Mouse (Mus musculus) urinary bladder, postnatal 4 days (tissue): ENCODE measurements around the gene Fam20c.

Source experiments
- DNase-seq, 2 experiments: peaks; one replicate each; pipeline ENCODE4 v3.0.0; 2021 to 2022; ENCODE audit warnings: low spot score in 2 of 2

Gene Fam20c

DNA sequence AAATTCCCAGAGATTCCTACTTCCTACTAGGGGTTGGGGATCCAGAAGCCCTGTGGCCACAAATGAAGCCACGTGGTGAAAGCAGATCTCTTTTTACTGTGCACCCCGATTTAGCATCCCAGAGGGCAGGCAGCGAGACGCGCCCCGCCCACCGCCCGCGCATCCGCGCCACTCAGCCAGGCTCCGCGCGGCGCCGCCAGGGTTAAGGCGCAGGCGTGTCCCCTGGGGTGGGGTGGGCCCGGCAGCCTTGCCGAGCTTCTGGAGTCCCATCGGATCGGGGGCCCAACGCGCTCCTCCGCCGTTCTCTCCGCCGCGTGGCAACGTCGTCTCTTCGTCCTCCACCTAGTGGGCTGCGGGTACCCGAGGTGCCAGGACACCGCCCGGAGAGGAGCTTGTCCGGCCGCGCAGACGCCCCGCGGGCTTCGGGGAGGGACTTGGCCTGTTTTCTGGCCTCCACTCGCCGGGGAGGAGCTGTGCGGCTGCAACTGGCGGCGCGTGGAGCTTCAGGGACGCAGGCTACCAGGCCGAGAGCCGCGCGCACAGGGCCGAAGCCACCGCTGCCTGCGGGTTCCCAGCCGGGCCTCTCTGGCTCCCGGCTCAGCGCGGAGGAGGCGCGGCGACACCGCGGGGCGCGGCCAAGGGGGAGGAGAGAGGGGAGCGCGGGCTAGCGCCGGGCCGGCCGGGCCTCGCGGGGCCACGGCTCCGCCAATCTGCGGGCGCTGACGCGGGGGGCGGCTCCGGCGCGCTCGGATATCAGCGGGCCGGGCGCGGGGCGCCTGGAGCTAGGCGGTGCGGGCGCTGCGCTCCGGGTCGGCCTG, at the start of gene Fam20c:
Gene Fam20c (plus strand): TSS at position 212 of the 818 bp plus-strand sequence.
- peak; percentile 83 to 84 for DNase-seq

DNA sequence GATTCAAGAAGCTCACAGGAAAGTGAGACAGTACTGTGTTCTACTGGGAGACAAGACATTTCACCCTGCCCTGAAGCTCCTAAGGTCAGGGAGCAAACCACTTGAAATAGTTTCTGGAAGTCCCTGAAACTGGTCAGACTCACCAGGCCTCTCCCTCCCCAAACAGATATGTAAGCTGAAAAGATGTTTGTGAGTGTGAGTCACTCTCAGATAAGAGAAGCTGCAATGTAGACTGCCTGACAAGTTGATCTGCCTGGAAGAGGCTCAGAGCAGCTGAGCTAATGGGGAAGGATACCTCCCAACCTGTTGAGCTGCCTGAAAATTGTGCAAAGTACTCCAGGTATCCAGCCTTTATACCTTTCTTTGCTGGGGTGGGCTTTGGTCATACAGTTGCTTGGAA, 46.9 kb upstream of the Fam20c start:
- DNase-seq: no peak

DNA sequence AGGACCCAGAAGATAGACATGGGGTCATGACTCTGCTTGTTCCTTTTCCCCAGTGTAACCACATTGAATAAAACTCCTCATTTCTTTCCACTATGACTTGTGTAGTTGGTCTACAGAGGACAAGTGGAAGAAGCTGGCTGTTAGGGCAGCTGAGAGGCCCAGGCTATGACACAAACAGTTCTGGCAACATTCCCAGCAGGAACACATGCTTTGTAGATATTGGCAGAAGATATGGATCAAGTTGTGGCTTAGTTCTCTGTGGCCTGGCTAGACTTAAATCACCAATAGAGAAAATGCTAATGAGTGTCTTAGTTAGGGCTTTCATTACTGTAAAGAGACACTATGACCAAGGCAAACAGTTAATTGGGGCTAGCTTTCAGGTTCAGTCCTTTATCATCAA, 45.7 kb upstream of the Fam20c start:
- no peak for DNase-seq

DNA sequence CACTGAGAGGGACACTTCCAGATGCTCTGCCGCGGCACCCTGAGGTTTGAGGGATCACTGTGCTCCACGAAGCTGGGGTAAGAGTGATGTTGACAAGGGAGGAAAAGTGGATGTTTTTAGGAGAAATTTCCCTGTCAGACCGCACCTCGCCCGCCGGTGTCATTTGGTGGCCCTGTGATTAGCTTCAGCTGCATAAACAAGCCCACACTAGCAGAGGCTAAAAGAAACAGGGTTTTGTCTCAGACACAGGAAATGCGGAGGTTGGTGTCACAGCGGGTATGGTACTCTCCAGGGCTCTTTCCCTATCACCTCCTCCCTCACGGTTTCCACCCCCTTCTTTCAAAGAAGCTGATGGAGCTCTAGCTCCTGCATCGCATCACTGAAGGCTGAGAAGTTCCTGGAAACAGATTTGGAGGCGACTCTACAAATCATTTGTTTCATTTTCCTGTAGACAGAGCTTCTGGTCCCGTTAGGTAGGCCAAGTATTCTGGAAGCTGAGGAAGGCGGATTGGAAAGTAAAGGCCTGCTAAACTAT, 38.7 kb upstream of the Fam20c start:
- no peak for DNase-seq

DNA sequence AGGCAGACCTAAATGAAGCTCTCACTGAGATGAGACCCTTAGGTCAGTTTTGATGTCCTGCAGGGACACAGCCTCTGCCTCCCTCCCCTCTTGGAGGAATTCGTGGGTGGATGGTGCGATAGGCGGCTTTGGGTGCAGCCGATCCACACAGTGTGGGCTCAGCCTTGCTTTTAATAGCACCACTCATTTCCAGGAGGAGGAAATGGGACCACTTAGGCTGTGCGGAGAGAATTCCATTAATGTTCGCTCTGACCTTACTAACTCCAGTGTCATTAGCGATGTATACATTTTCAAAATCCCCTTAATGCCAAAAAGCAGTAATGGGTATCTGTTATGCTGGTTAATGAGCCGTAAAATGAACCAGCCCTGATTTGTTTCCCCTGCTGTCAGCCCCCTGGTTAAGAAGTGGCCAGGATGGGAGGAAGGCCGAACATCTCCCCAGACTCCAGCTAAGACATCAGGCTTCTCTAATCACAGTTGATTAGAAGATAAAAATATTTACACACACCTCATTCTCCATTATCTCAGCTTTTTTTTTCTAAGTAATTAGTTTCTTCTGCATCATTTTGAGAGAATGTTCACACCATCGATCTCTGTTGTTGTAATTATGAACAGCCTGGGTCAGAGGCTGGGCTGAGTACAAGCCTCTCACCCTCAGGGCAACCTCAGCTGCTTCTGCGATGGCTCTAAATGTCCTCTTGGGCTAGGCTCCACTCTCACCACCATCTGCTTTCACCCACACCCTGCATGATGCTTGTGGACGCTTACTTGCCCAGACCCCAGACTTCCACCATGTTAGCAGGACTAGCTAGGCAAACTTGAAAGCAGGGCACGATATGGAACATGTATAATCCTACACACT, 33.8 kb upstream of the Fam20c start:
- no peak for DNase-seq

DNA sequence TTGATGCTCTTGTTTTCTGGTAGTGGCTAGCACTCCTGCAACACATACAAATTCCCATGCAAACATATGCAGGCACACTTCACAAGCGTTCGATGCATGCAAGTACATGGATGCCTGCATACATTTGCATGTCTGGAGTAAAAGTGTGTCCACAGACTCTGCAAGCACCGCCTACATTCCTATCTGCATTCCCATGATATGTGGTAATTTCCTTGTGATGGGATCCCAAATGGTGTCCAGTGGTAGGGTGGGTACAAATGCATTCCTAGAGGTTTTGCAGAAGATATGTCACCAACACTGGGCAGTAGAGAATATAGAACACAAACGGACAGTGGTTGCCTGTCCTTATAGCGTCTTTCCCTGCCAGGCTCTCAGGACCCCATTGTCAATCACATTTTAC, 29.9 kb upstream of the Fam20c start:
- no peak for DNase-seq

DNA sequence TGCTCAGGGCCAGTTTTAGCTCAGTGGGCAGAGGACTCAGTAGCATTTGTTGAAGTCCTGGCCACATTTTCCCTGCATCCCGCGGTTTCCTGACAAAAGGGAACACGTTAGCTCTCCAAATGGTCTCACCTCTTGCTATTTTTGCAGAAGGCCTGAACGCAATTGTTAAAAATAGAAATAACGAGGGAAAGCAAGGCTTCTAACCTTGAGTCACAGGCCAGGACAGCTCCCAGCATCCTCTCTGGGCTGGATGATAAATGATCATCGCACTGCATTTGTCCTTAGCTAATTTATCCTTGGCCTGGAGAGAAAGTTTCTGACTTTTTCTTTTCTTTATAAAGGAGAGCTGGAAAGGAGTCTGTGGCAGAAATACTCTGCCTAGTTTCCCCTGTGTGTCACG, 29.2 kb upstream of the Fam20c start:
- DNase-seq: no peak

DNA sequence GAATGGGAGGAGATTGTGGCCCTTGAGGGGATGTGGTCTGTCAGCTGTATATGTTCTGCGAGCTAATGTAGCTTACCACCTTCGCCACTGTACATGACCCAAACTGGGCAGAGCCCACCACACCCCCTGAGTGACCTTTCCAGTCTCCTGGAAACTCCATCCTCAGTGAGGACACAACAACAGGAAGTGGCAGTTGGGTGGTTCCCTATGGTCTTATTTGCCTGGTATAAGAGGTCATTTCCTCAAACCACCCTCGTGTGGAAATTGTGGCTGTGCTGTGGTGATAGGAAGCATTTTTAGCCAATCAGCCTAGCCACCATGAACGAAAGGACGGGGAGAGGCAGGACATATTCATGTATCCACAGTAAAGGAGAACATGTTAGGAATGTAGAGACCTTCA, 23.5 kb upstream of the Fam20c start:
- DNase-seq: no peak

DNA sequence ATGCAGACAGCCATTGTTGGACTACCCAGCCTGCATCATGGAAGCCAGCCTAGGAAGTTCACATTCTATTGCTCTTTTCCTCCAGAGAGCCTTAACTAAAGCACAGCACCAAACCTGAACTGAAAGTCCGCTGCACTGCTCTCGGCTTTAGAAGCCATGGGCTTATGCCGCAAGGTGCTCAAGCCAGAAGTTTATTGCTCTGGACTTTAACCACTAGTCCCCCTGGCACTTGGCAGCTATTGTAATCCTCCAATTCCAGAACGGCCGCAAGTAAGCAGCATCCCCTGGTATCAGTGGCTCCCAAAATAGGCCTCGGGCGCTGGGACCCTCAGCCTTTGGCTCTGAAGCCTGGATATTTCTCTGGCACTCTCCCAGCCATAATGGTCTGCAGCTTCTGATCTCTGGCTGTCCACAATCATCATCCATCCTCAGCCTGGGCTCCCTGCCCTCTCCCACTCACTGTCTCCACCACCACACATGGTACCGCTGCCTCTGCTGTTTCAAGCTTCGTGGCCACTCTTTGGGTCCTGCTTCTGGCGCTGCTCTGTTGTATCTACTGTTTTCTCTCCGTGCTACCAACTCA, 20.9 kb upstream of the Fam20c start:
- DNase-seq: no peak

DNA sequence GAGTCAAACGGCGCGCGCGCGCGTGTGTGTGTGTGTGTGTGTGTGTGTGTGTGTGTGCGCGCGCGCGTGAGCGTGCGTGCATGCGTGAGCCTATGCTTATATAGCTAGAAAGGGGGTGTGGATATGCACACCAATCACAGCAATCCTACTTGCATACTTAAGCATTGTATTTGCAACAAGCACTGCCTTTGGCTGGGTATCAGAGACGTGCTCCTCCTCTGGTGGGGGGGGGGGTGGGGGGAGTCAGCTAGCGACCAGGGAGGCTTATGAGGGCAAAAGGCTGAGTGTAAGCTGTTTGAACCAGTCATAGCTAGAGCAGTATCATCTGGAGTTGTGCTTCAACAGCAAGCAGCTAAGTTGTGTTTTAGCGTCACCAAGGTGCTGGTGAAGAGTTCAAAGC, 20.3 kb upstream of the Fam20c start:
- no peak for DNase-seq

DNA sequence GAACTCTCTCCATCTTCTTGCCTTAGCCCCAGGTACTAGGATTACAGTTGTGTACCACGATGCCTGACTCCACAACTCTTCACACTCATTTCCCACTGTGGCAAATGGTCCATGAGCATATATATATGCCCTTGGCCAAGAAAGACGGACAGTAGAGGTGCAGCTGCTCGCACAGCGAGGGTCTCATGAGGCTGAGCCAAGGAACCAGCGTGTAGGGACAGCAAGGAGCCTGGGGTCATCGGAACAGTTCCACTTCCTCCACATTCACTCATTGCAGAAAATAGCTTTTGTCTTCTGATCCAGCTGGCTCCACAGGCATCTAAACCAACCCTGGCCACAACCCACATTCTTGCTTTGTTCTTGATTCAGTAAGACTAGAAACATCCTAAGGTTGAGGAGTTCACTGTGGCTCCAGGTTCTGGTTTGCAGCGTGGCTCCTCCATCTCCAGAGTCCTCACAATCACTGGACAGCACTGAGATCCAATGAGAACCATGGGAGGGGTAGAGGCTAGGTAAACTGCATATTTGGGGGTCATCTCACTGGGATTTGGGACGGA, 19.0 kb upstream of the Fam20c start:
- DNase-seq: no peak

DNA sequence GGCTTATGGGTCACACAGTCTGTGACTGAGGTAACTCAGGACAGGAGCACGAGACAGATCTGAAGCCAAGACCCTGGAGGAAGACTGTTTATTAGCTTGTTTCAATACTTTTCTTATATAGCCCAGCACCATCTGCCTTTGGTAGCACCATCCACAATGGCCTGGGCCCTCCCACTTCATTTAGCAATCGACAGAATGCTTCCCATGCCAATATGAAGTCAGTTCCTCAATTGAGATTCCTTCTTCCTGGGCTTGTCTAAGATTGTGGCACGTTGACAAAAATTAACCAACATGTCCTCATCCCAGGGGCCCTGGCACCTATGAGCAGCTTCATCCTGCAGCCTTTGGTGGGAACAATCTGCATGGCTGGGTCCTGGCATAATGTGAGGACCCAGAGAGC, 14.2 kb upstream of the Fam20c start:
- no peak for DNase-seq

DNA sequence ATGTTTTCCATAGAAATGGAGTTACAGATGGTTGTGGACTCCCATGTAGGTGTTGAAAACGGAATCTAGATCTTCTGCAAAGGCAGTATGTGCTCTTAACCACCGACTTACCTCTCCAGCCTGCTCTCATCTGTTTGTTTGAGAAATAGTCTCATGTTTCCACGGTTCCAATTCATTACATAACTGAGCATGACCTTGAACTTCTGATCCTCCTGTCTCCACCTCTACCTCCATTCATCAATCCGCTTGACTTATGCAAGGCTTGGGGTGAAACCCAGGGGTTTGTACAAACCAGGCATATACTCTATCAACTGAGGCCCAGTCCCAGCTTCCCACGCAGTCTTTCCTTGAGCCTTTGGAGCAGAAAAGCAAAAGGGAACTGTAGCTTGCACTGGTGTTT, 12.8 kb upstream of the Fam20c start:
- no peak for DNase-seq

DNA sequence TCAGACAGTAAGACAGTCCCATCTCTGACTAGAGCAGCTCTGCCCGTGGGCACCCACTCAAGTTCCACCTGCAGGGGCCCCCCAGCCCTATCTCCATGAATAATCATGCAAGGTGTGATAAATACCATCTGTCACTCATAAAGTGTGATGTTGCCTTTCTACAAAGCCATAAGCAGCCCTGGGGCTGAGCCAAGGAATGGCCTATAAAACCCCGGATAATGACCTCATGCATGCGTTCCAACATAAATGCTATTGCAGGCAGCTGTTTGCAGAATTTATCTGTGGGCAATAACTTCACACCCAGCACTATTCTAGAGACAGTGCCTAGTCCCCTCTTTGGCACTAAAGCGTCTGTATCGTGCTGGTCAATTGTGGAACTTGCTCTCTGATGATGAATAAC, 12.0 kb upstream of the Fam20c start:
- no peak for DNase-seq

DNA sequence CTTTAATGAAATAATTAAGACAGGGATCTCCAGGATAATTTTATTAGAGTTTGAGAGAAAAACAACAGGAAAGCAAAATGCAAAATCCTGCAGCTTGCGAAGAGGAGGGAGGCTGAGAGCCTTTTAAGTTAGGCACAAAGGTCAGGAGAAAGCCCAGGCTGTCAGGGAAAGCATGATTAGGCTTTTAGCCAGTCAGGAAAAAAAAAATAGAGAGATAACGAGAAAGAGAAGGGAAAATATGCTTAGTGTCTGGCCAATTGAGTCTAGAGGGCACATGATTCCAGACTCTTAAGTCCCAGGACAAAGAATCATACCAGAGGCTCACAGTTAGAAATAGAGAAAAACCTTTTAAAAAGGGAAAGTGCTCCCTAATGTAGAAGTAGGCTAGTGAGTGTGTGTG, 10.7 kb upstream of the Fam20c start:
- DNase-seq: no peak

DNA sequence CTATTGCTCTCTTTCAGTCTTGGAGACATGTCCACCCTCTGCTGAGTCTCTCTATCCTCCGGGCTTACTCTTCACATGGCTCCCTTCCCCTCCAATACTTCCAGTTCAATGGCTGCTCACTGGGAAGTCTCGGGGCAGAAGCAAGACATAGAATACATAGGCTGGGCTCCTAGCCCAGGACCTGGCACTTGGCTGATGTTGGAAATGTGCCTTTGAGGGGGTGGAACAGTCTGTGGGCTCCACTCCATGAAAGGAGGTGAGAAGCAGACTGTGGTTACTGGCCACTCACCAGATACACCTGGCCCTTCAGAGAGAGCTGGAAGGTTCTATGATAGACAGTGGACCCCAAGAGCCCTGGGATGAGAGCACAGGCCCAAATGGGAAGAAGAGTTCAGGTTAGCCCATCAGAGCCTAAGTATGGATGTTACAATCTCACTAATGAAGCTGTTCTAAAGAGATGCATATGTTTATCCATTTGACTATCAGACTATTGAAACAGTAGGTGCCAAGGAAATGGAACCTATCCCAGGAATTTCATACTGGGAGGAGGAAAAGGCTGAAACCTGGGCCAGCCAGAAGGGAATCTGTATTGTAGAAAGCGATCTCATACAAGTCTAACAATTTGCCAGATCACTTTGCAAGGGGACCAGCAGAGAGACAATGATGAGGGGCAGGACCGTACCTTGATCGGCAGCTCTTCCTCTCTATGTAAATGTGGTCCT, 8.8 kb upstream of the Fam20c start:
- no peak for DNase-seq

DNA sequence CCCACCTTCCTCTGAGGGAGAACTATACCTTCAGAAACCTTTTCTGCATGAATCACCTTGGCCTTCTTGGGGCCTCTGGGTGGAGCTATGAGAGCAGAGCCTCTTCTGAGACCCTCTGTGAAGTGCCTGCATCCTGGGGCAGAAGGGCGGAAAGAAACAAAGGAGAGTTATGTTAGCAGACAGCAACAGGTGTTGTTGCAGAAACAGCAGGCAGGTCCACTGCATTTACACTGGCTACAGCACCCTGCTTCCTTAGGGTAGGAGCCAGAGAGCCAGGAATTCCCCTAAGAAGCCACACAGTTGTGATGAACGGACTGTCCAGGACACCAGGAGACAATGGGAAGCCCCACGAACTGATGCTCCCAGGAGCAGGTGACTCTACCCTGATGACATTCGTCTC, 1.0 kb upstream of the Fam20c start:
- DNase-seq: no peak

DNA sequence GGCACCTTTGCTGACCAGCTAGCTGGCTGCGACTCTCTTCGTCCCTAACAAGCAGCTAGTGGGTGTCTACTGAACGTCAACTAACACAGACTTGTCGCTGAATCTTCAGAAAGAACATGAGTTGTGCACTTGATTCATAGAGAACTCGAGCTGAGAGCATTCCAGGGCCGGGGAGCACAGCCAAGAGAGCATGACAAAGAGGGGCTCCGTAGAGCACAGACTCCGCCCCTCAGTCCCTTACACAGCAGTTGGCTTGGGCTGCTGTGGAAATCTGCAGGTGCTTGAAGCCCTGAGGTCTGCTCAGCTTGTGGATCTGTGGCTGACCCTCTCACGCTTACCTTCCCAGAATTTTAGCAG, 390 bp upstream of the Fam20c start:
- no peak for DNase-seq

DNA sequence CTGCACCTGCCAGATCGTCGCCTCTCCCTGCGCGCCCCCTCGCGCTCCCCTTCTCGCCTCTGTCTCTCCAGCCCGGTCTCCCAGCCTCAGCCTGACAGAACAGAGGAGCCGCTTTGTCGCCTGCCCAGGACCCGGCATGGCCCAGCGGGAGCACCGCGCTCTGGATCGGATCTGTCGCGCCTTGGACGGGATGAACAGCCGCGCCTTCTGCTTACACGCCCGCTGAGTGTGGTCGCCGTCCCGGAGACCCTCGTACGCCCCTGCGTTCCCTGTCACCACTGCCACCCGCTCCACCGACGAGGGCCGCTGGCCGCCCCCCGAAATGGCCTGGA, 773 bp downstream of the Fam20c start:
- DNase-seq: peak in 1 of 2 experiments; percentile 62

DNA sequence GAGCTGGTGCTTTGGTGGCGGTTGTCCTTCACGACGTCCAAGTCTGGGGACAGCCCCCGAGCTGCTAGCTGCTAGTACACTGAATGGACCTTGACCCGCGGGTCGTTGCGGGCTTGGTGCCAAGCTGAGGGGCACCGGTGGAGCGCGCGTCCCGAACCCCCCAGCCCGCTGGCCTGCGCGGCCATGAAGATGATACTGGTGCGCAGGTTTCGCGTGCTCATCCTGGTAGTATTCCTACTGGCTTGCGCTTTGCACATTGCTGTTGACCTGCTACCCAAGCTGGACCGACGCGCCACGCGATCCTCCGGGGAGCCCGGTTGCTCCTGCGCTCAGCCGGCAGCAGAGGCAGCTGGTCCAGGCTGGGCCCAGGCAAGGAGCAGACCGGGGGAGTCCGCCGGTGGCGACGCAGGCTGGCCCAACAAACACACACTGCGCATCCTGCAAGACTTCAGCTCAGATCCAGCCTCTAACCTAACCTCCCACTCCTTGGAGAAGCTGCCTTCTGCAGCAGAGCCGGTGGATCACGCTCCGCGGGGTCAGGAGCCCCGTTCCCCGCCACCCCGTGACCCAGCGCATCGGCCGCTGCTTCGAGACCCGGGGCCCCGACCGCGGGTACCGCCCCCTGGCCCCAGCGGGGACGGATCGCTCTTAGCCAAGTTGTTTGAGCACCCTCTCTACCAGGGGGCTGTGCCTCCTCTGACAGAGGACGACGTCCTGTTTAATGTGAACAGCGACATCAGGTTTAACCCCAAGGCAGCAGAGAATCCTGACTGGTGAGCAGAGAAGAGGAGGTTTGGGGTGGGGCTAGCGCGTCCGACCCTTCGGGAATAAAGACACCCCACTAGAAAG, 1.4 kb downstream of the Fam20c start:
- peak in 1 of 2 experiments; percentile 37 for DNase-seq
